Mouse (Mus musculus) kidney, postnatal 25 days (tissue): Measurements from ENCODE around the gene Leo1.
A peak's percentile ranks its signal among the peaks of the same experiment; 100 is the strongest.
"Not testable (repeated sequence)": the region's sequence is repeated elsewhere in the genome, so short reads cannot be mapped to it uniquely, and the experiment has no call there.

Experiments used
- DNase-seq, 2 experiments: peaks; one replicate each; pipeline ENCODE4 v3.0.0; 2021; ENCODE audit warnings: mixed read lengths in 2 of 2

Gene Leo1

DNA sequence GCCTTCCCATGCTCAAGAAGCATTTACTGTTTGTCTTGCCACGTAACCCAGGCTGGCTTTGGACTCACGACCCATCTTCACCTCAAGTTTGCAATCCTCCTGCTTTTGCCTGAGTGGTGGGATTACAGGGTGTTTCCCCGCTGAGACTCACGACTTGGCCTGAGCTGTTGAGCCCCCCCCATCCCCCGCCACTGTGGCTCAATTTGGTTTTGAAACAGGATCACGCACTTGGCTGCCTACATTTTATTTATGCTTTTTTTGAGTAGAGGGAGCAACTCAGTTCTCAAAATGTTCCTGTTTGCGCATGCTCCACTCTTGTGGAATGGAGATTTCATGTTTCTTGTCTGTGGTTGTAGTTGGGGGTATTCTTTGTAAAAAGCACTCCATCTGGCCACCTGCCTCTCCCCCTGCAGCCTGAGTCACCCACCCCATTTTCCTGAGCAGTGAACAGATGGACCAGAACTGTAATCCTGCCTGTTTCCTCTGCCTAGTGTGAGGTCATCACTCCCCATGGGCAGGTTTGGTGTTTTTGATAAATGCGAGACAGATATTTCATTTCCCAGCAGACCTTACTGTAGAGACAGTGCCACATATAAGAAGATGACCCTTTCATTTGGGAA, 37.9 kb downstream of the Leo1 start:
- DNase-seq = no peak

DNA sequence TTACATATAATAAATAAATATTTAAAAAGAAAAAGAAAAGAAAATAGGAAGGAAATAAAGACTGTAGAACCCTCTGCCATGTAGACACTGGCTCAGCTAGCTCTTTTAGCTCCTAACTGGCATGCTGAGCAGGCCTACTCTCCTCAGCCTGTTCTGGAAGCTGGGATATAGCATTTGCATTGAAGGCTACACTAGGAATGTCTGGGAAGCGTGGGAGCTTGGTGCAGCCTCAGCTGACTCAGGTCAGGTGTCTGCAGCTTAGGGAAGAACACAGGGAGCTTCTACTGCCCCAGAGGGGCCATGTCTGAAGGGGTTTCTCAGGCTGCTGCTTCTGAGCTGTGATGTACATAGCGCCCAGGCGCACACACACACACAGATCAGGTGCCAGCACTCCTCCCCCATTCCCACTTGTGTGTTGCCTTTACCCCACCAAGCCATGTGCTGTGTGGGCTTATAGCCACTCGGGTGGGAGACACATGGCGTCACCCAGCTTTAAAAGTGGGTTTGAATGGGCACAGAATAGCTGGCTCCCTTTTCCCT, 39.3 kb downstream of the Leo1 start:
- DNase-seq = no peak

DNA sequence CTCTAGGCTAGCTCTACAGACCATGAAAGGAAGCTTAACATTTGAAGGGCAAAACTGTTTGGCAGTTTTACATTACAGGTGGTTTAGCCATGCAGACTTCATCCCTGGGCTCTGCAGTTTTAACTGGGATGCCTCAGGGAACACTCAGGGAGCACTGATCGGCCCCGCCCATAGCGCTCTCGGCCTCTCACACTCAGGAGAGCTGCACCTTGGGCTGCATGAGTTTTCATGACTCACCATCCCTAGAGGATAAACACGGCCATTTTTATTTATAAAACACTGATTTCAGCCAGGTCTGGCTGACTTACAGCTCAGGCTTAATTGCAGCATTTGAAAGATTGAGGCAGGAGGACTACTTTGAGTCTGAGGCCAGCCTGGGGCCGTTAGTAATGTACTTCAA, 43.9 kb downstream of the Leo1 start:
- DNase-seq = no peak

DNA sequence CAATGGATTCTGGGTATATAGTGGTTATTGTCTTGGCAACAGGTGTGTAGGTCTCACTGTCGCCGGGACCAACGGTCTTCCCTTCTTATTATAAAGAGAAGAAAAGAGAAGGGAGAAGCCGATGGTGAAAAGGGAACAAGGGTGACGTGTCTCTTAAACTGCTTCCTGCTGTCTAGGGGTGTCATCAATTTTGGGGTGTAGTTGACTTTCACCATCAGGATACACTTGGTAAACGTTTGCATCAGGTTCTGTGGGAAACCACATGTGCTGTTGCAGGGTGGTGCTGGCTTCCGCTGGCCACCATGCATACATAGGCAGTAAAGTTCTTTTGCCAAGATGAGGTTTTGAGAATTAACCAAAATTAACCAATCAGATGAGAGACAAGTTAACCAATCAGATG, 46.9 kb downstream of the Leo1 start:
- DNase-seq = not testable (repeated sequence)

DNA sequence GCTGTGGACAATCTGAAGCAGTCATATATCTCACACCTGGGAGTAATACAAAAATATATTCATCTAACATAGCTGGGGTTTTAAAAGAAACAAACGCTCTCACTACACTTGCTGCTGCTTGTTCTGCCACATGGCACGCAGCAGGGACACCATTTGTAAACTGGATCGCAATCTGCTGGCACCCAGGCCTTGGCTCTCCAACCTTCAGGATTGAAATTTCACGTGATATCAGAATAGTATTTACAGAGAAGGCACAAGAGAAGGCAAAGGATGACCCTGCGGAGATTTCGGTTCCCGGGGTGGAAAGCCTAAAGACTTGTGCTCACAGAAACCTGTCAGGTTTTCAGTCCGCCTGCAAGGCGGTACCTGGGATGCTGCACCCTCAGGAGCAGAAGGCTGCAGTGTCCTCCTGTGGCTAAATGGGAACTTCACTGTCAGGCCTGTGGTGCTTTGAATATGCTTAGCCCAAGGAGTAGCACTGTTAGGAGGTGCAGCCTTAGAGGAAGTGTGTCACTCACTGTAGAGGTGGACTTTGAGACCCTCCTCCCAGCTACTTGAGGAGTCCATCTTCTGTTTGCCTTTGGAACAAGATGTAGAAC, 53.2 kb downstream of the Leo1 start:
- DNase-seq = no peak

DNA sequence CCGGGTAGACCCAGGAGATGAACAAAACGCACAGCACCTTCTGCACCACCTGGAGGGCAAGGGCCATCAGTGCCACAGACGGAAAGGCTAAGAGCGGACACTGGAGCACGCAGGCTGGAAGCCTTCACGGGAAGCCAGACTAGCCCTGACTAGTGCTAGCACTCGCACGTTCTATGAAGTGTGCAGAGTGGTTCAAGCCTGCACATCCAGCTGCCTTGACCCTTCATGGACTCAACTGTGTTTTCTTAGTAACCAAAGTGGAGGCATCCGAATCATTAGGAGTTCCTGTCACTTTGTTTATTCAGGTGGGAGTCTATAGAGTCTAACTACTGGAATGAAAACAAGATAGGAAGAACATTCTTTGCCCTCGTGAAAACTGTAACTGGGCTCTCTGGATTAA, 54.6 kb downstream of the Leo1 start:
- DNase-seq = no peak

DNA sequence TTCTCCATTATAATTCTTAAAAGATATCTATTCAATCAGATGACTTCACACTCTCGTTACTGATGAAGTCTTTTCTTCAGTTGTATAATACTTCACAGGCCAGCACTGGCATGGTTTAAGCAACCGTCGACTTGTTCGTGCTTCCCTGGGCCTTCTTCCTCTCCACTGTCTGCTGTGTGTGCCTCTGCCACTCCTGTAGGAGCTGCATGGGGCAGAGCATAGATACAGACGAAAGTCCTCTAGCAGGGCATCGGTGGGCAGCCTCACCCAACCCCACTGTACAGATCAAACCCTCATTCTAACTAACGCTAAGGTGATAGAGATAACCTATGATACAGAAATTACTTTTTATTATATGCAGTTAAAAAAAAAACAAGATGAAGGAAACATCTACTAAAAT, 57.2 kb downstream of the Leo1 start:
- DNase-seq = no peak

DNA sequence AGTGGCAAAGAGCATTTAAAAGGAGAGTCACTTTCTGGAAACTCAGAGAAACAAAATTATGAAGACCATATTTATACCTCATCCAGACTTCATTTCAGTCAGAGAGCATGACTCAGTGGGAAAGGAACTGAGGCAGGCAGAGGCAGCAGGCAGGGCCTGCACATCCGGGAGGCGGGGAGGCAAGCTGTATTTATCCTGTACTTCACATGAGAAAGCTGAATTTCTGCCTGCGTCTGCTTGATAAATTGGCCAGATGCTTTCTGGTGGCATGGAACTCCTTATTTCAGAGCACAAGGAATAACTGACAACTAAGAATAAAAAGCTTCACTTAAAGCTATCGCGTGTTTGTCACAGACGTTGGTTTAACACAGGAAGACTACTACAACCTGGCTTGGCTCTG, 63.0 kb downstream of the Leo1 start:
- no peak for DNase-seq

DNA sequence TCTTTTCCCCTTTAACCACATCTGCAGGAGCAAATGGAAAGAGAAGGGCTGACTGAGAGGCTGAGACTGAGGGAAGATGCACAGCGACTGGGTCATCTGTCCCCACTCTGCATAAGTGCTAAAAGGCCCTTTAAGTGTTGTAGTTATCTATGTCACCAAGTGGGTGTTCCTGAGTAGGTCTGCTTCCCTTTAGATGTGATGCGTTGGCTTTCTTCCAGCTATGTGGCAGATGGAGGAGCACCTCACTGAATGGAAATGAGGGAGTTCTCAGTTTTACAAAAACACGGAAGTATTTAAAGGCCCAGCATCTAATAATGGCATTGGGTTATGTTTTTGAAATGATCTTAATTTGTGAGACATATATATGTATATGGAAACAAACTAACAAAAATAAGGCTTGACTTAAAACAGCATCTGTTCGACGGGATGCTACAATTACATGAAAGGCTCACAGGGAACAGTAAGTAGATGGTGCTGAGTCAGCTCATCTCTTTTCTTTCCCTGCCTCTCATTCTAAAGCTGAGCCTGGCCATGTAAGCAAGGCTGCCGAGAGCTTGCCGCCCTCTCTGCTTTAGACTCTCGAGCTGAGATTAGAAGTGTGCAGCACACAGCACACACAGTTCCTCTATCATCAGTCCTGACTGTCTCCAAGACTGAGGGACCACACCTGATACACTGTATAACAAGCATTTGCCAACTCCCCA, 70.1 kb downstream of the Leo1 start:
- peak in 1 of 2 experiments; percentile 3 for DNase-seq

DNA sequence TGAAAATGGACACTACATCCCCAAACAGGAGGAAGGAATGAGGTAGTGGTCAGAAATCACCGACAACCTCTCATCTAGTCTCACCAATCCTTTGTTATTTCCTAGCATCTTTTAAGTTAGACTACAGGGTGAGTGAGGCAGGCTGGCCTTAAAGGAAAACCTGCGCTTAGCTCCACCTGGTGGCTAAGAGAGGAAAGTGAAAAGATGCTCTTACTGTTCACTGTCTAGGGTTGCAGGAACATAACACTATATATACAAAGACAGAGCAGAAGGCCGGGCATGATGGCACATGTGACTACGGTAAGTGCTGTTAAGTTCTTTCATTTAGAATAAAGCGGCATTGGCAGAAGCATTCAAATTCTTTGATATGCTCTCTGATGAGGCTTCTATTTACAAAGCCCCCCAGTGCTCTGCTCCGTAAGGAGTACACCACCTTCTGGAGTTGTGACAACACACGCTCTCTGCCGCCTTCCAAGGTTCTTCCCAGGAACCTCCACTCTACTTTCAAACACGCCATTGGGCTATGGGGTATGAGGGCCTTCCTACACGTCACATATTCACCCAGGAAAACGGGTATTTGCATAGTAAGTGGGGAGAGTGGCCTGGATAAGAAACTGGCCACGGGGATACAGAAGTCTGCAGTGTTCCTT, 74.3 kb downstream of the Leo1 start:
- peak in 1 of 2 experiments; percentile 57 for DNase-seq
